Mouse (Mus musculus) liver, postnatal 0 days (tissue): ENCODE results near the gene Epn3.

ENCODE experiments used
- CTCF ChIP-seq: sonication (generic); IDR thresholded peaks from 2 replicates; pipeline ENCODE4 v1.5.1; 2016; ENCODE audit warnings: antibody characterized with exemption, low read depth
- EP300 ChIP-seq: IDR thresholded peaks from 2 replicates; pipeline ENCODE4 v1.6.1; 2016; ENCODE audit warnings: antibody characterized with exemption, low read depth, mild to moderate bottlenecking

DNA sequence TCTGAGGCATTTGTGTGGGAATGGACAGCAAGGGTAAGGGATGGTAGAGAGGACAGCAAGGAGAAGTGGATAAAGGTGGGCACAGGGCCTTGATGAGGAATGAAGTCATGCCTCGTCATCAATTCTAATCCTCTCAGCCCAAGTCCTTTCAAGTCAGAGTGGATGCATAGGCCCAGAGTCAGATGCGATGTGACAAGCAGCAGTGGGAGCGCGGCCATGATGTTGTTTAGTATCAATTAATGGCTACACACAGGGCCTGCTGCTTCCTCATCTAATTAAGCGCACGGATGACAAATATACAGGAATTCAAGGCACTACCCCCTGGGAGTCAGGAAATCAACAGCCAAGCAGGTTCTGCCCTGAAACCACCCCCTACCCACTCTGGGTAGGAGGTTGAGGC, 59.4 kb downstream of the Epn3 start:
- TF ChIP-seq CTCF = no peak
- no peak for TF ChIP-seq EP300
